Mouse (Mus musculus) cerebellum, adult 2 months (tissue): ENCODE results near the gene Gm28230.

ENCODE experiments used
- CTCF ChIP-seq: fragments of 200-500 bp; IDR thresholded peaks from 2 replicates; pipeline ENCODE4 v1.5.1; 2011; ENCODE audit warnings: low read depth, mild to moderate bottlenecking, control low read depth, low read length, moderate library complexity, borderline replicate concordance; ENCODE audit not compliant: insufficient read depth
- POLR2A ChIP-seq: fragments of 200-500 bp; IDR thresholded peaks from 2 replicates; pipeline ENCODE4 v1.6.1; 2011; ENCODE audit warnings: low read length, control low read depth, borderline replicate concordance; ENCODE audit not compliant: insufficient read depth

DNA sequence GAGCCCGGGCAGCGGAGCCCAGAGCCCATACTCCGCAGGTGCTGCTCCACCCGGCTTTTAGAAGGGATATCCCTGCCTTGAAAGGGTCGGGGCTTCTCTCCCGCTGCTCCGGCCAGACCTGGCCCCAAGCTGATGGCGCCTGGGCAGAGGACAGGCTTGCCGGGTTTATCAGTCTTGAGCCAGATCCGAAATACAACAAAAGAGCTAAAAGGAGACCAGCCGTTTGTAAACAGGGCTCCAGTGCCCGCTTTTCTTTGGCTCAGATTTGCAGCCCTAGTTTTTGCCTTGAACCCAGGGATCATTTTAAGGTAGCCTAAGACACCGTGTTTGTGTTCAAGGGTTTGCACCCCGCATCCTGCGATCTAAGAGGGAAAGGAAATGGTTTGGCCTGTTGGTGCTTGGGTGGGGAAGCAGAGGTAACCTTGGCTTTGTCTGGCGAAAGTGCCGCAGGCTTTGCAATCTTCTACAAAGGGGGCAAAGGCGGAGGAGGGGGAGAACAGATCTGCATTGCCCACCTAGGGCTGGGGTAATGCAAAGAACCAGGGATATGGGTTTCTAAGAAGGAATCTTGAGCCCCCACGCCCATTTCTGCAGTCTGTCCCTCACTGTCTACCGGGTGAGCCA, 33.6 kb upstream of the Gm28230 start:
- TF ChIP-seq CTCF (no peak), POLR2A (no peak)
